ENCODE assay signal across 11 mouse cellular contexts in genomic region chr4:138882179-138882578, GRCm38 (mm10). TPM values are rescaled to one million over a fixed set of nuclear protein-coding genes. Genes with fewer than 3 reads are reported as not detected.
DNase-seq lines count a peak whose midpoint lies in the region; ATAC-seq lines count a peak whose summit lies in the region.
"Had no signal": no experiment of that assay in that cellular context is flagged by ENCODE, and none has a peak within 500 bp of the region (broad histone marks: within the 10 kb centered on the region; RNA-seq: fewer than 3 reads in every experiment).

No protein-coding gene starts in this region.

- H3K36me3 ChIP-seq in kidney, embryonic 14.5 days (ENCODE audit: control insufficient read depth, insufficient read depth, low read length) = no peaks in the 10 kb centered on the region
- H3K36me3 ChIP-seq in embryonic facial prominence, embryonic 10.5 days (replicated peaks) = no peaks in the 10 kb centered on the region
- no peaks in the 10 kb centered on the region for H3K36me3 ChIP-seq in neural tube, embryonic 12.5 days

- no peak overlapping the region for H3K4me3 ChIP-seq in kidney, embryonic 14.5 days (ENCODE audit: low read length)
- H3K4me3 ChIP-seq in embryonic facial prominence, embryonic 10.5 days = peak overlapping the region; percentile 45
- no peak overlapping the region for H3K4me3 ChIP-seq in neural tube, embryonic 12.5 days

- H3K27me3 ChIP-seq in kidney, embryonic 14.5 days (ENCODE audit: control insufficient read depth, insufficient read depth, low read length) = no peaks in the 10 kb centered on the region
- peaks cover 31% of the 10 kb centered on the region for H3K27me3 ChIP-seq in embryonic facial prominence, embryonic 10.5 days (replicated peaks; ENCODE audit: low read depth, poor library complexity, severe bottlenecking)
- H3K27me3 ChIP-seq in neural tube, embryonic 12.5 days (replicated peaks) = no peaks in the 10 kb centered on the region

- H3K4me1 ChIP-seq in kidney, embryonic 14.5 days (ENCODE audit: control insufficient read depth, insufficient read depth, low read length) = peaks cover 9% of the 10 kb centered on the region; the same call in 1 of the 2 replicates
- H3K4me1 ChIP-seq in embryonic facial prominence, embryonic 10.5 days = peaks cover 30% of the 10 kb centered on the region
- peaks cover 11% of the 10 kb centered on the region for H3K4me1 ChIP-seq in neural tube, embryonic 12.5 days

- H3K9me3 ChIP-seq in kidney, embryonic 14.5 days (ENCODE audit: control insufficient read depth, low read length) = no peaks in the 10 kb centered on the region
- H3K9me3 ChIP-seq in embryonic facial prominence, embryonic 10.5 days = no peaks in the 10 kb centered on the region
- H3K9me3 ChIP-seq in neural tube, embryonic 12.5 days = no peaks in the 10 kb centered on the region

- H3K4me2 ChIP-seq in kidney, embryonic 14.5 days (replicated peaks; ENCODE audit: low read depth, low read length) = peak overlapping the region; percentile 38
- H3K4me2 ChIP-seq in neural tube, embryonic 12.5 days (replicated peaks) = peak overlapping the region; percentile 47

- H3K27ac ChIP-seq in kidney, embryonic 14.5 days (ENCODE audit: low read depth, low read length) = no peak overlapping the region
- H3K27ac ChIP-seq in embryonic facial prominence, embryonic 10.5 days (replicated peaks) = peak overlapping the region; percentile 51
- no peak overlapping the region for H3K27ac ChIP-seq in neural tube, embryonic 12.5 days

- H3K9ac ChIP-seq in kidney, embryonic 14.5 days (ENCODE audit: low read depth, low read length) = 0 out of 2 replicates have a peak overlapping the region, but pooled peaks have one; percentile 2
- 0 out of 2 replicates have a peak overlapping the region, but pooled peaks have one; percentile 17 for H3K9ac ChIP-seq in neural tube, embryonic 12.5 days

- WGBS in kidney, embryonic 14.5 days = 15% methylated on average over 15 of the region's 16 CpGs
- WGBS in embryonic facial prominence, embryonic 10.5 days = 9% methylated on average over 16 of the region's 16 CpGs
- 8% methylated on average over 16 of the region's 16 CpGs for WGBS in neural tube, embryonic 12.5 days

- no peak for DNase-seq in kidney, adult 8-10 months
- peak; percentile 57 for DNase-seq in embryonic facial prominence, embryonic 10.5 days (ENCODE audit: low spot score)
- peak; percentile 32 for DNase-seq in left cerebral cortex, postnatal 4 days
- DNase-seq in natural killer cell, adult 2 months (ENCODE audit: low spot score in 2 of 2) = no peak
- no peak for DNase-seq in MN1 (ENCODE audit: low spot score)

- ATAC-seq in kidney, embryonic 14.5 days (ENCODE audit: low FRiP score, low TSS enrichment) = no peak
- 0 out of 2 replicates have a peak, but pooled peaks have one; percentile 48 for ATAC-seq in neural tube, embryonic 12.5 days (ENCODE audit: low FRiP score, low read depth)
- ATAC-seq in megakaryocyte, adult 5-6 weeks (ENCODE audit: poor library complexity, severe bottlenecking) = no peak

- intact Hi-C loops in left cerebral cortex, postnatal 4 days (cut with DNase I) = no loop called here

RNA-seq across cellular contexts. Expression of gene Pla2g2e, which starts 4.4 kb away (rescaled TPM):
- polyA plus RNA-seq in kidney, embryonic 14.5 days (2014; fragmentation: Nextera tagmentation; extraction: Ambion mirVana) = 0.76 and 0.84 TPM in 2 replicates
- polyA plus RNA-seq in embryonic facial prominence, embryonic 10.5 days (2016; fragmentation: Nextera tagmentation; extraction: Ambion mirVana) = not detected in 2 replicates
- not detected for total RNA-seq in left cerebral cortex, postnatal 4 days (2021)
- not detected in 2 replicates for polyA plus RNA-seq in neural tube, embryonic 12.5 days (2016; fragmentation: Nextera tagmentation; extraction: Ambion mirVana)
- total RNA-seq in megakaryocyte, adult 5-6 weeks (2015) = not detected in 2 replicates
- not detected in 2 replicates for total RNA-seq in megakaryocyte, adult 5-6 weeks (2017)
- total RNA-seq: layer of hippocampus, adult 18-20 months; MEL had no signal
- polyA plus RNA-seq: cortical plate, adult 2 months had no signal

RNA-seq across cellular contexts. Expression of gene Gm13030, which starts 8.4 kb away (rescaled TPM):
- not detected in 2 replicates for polyA plus RNA-seq in kidney, embryonic 14.5 days (2014; fragmentation: Nextera tagmentation; extraction: Ambion mirVana)
- not detected in 2 replicates for polyA plus RNA-seq in embryonic facial prominence, embryonic 10.5 days (2016; fragmentation: Nextera tagmentation; extraction: Ambion mirVana)
- total RNA-seq in left cerebral cortex, postnatal 4 days (2021) = not detected
- not detected in 2 replicates for polyA plus RNA-seq in neural tube, embryonic 12.5 days (2016; fragmentation: Nextera tagmentation; extraction: Ambion mirVana)
- not detected in 2 replicates for total RNA-seq in megakaryocyte, adult 5-6 weeks (2015)
- not detected in 2 replicates for total RNA-seq in megakaryocyte, adult 5-6 weeks (2017)
- total RNA-seq: layer of hippocampus, adult 18-20 months; MEL had no signal
- polyA plus RNA-seq: cortical plate, adult 2 months had no signal

RNA-seq across cellular contexts. Expression of gene Pla2g5, which starts 18.9 kb away (rescaled TPM):
- polyA plus RNA-seq in kidney, embryonic 14.5 days (2014; fragmentation: Nextera tagmentation; extraction: Ambion mirVana) = 0.34 and 0.35 TPM in 2 replicates
- 0.34 and 0.60 TPM in 2 replicates for polyA plus RNA-seq in embryonic facial prominence, embryonic 10.5 days (2016; fragmentation: Nextera tagmentation; extraction: Ambion mirVana)
- 1 to 10 TPM; 2.4 TPM for total RNA-seq in left cerebral cortex, postnatal 4 days (2021)
- polyA plus RNA-seq in neural tube, embryonic 12.5 days (2016; fragmentation: Nextera tagmentation; extraction: Ambion mirVana) = not detected in 2 replicates
- total RNA-seq in megakaryocyte, adult 5-6 weeks (2015) = not detected in 2 replicates
- total RNA-seq in megakaryocyte, adult 5-6 weeks (2017) = not detected in 2 replicates
- total RNA-seq: MEL had no signal

RNA-seq across cellular contexts. Expression of gene Otud3, which starts 31.6 kb away (rescaled TPM):
- polyA plus RNA-seq in kidney, embryonic 14.5 days (2014; fragmentation: Nextera tagmentation; extraction: Ambion mirVana) = 3.0 and 4.2 TPM in 2 replicates
- polyA plus RNA-seq in embryonic facial prominence, embryonic 10.5 days (2016; fragmentation: Nextera tagmentation; extraction: Ambion mirVana) = 3.8 and 4.9 TPM in 2 replicates
- 10 to 100 TPM; 12.5 to 12.8 TPM for total RNA-seq in left cerebral cortex, postnatal 4 days (2021)
- 3.7 and 4.2 TPM in 2 replicates for polyA plus RNA-seq in neural tube, embryonic 12.5 days (2016; fragmentation: Nextera tagmentation; extraction: Ambion mirVana)
- 3.3 TPM in 2 replicates for total RNA-seq in megakaryocyte, adult 5-6 weeks (2015)
- 9.5 TPM in 2 replicates for total RNA-seq in megakaryocyte, adult 5-6 weeks (2017)

Comparison
In these comparisons a context has a peak if more than half of its experiments do, and no peak if none do; other contexts are left out.
1. DNase-seq: peak in embryonic facial prominence, embryonic 10.5 days (single experiment) and left cerebral cortex, postnatal 4 days (single experiment); none in kidney, adult 8-10 months (0 of 2), natural killer cell, adult 2 months (0 of 2) and MN1 (single experiment).